Mouse (Mus musculus) lung, adult 2 months (tissue): ENCODE measurements around the gene Hcn1.

Source experiments
- CTCF ChIP-seq: fragments of 200-500 bp; IDR thresholded peaks from 2 replicates; pipeline ENCODE4 v1.5.1; 2011; ENCODE audit warnings: mild to moderate bottlenecking, low read length, control low read depth; ENCODE audit not compliant: insufficient read depth
- POLR2A ChIP-seq: fragments of 200-500 bp; IDR thresholded peaks from 2 replicates; pipeline ENCODE4 v1.6.1; 2011; ENCODE audit warnings: low read depth, mild to moderate bottlenecking, control low read depth, low read length, borderline replicate concordance; ENCODE audit errors: extremely low read depth

DNA sequence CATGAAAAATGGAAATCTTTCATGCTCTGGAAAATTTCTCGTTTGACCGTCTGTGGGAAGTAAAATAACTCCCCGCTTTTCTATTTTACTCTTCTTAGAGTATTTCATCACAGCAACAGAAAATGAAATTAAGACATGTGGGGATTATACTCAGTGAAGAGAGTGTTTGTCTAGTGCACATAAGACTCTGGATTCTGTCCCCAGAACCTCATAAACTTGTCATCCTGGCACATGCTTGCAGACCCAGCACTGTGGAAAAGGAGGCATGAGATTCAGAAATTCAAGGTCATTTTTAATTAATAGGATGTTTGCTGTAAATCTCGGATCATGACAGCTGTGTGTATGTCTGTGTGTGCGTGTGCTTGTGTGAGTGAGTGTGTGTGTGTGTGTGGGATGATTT, 225.5 kb downstream of the Hcn1 start:
- TF ChIP-seq CTCF (no peak), POLR2A (no peak)
